Mouse (Mus musculus) CH12.LX (cell line): Measurements from ENCODE around the gene Nyap1. TPM values are rescaled to one million over a fixed set of nuclear protein-coding genes. Genes with fewer than 3 reads are reported as not detected.

Experiments
- DNase-seq: peaks from one replicate; pipeline ENCODE4 v3.0.0-alpha.2; 2013; ENCODE audit errors: extremely low read depth
- H3K27ac ChIP-seq: 2 replicates; pipeline ENCODE4 v1.5.1; 2012; ENCODE audit warnings: low read depth, mild to moderate bottlenecking, control low read depth, moderate library complexity; ENCODE audit not compliant: insufficient read depth
- H3K27me3 ChIP-seq: replicated peaks from 2 replicates; pipeline ENCODE3; 2012; ENCODE audit warnings: inconsistent platforms
- H3K36me3 ChIP-seq, 2 experiments: replicated peaks in 1 of 2; 2 replicates each; pipeline versions ENCODE3 to v1.6.1; 2012; ENCODE audit warnings: inconsistent platforms in 1 of 2, low read length in 1 of 2, mild to moderate bottlenecking in 1 of 2, mixed read lengths in 1 of 2, moderate library complexity in 1 of 2; ENCODE audit not compliant: control insufficient read depth in 1 of 2, insufficient read depth in 1 of 2
- H3K4me1 ChIP-seq, 2 experiments: 2 replicates each; pipeline ENCODE4 v1.6.1; 2012; ENCODE audit warnings: inconsistent platforms in 1 of 2, moderate library complexity in 1 of 2; ENCODE audit not compliant: insufficient read depth in 2 of 2, control insufficient read depth in 1 of 2
- H3K4me2 ChIP-seq: 2 replicates; pipeline ENCODE4 v1.6.1; 2012; ENCODE audit warnings: low read depth, mild to moderate bottlenecking, control low read depth; ENCODE audit not compliant: poor library complexity, insufficient read depth, severe bottlenecking
- H3K4me3 ChIP-seq, 3 experiments: fragments of 150-350 bp in 1 of 3; sonication (generic) in 1 of 3; replicated peaks in 1 of 3; 2 replicates each; pipeline versions ENCODE3 to v1.5.1; 2011 to 2012; ENCODE audit warnings: low read depth in 2 of 3, low read length in 2 of 3, mild to moderate bottlenecking in 2 of 3, moderate library complexity in 2 of 3, control low read depth in 1 of 3, improper control_type of control experiment in 1 of 3, inconsistent platforms in 1 of 3, mixed read lengths in 1 of 3; ENCODE audit not compliant: poor library complexity in 1 of 3
- H3K79me2 ChIP-seq: replicated peaks from 2 replicates; pipeline ENCODE4 v1.6.1; 2012; ENCODE audit warnings: mild to moderate bottlenecking, moderate library complexity; ENCODE audit not compliant: control insufficient read depth, poor library complexity, insufficient read depth, severe bottlenecking; ENCODE audit errors: extremely low read depth
- H3K9ac ChIP-seq: 2 replicates; pipeline ENCODE4 v1.6.1; 2012; ENCODE audit warnings: low read depth, mild to moderate bottlenecking, control low read depth, moderate library complexity; ENCODE audit not compliant: insufficient read depth
- H3K9me3 ChIP-seq: replicated peaks from 2 replicates; pipeline ENCODE3; 2012; ENCODE audit warnings: low read length, inconsistent platforms, mixed read lengths
- BHLHE40 ChIP-seq: IDR thresholded peaks from 2 replicates; pipeline ENCODE4 v1.6.1; 2011; ENCODE audit warnings: mild to moderate bottlenecking, low read depth, low read length, improper control_type of control experiment
- CHD1 ChIP-seq: IDR thresholded peaks from 2 replicates; pipeline ENCODE4 v1.6.1; 2012; ENCODE audit warnings: low read depth, low read length, improper control_type of control experiment, inconsistent platforms
- CHD2 ChIP-seq: IDR thresholded peaks from 2 replicates; pipeline ENCODE4 v1.6.1; 2011; ENCODE audit warnings: low read length, improper control_type of control experiment
- CTCF ChIP-seq, 2 experiments: IDR thresholded peaks in 1 of 2; conservative IDR thresholded peaks in 1 of 2; 2 replicates each; pipeline ENCODE4 v1.5.1; 2011 to 2012; ENCODE audit warnings: low read depth in 2 of 2, low read length in 2 of 2, improper control_type of control experiment in 1 of 2, inconsistent platforms in 1 of 2, mild to moderate bottlenecking in 1 of 2, moderate library complexity in 1 of 2
- E2F4 ChIP-seq: IDR thresholded peaks from 2 replicates; pipeline ENCODE4 v1.6.1; 2011; ENCODE audit warnings: low read depth, low read length, improper control_type of control experiment; ENCODE audit not compliant: insufficient replicate concordance
- EP300 ChIP-seq: IDR thresholded peaks from 2 replicates; pipeline ENCODE4 v1.6.1; 2011; ENCODE audit warnings: low read length, improper control_type of control experiment
- ETS1 ChIP-seq: conservative IDR thresholded peaks from 2 replicates; pipeline ENCODE4 v1.6.1; 2012; ENCODE audit warnings: low read depth, mild to moderate bottlenecking, inconsistent platforms, low read length, improper control_type of control experiment, moderate library complexity
- HCFC1 ChIP-seq: IDR thresholded peaks from 2 replicates; pipeline ENCODE4 v1.6.1; 2012; ENCODE audit warnings: low read depth, mild to moderate bottlenecking, inconsistent platforms, low read length, improper control_type of control experiment
- JUN ChIP-seq: IDR thresholded peaks from 2 replicates; pipeline ENCODE4 v1.6.1; 2011; ENCODE audit warnings: low read depth, mild to moderate bottlenecking, low read length, improper control_type of control experiment, moderate library complexity; ENCODE audit not compliant: insufficient read depth
- JUND ChIP-seq: conservative IDR thresholded peaks from 2 replicates; pipeline ENCODE4 v1.6.1; 2011; ENCODE audit warnings: low read depth, low read length, improper control_type of control experiment
- MAFK ChIP-seq: IDR thresholded peaks from 2 replicates; pipeline ENCODE4 v1.6.1; 2011; ENCODE audit warnings: low read length, improper control_type of control experiment; ENCODE audit not compliant: insufficient replicate concordance
- MAX ChIP-seq: IDR thresholded peaks from 2 replicates; pipeline ENCODE4 v1.6.1; 2011; ENCODE audit warnings: low read length, improper control_type of control experiment
- MEF2A ChIP-seq: IDR thresholded peaks from 2 replicates; pipeline ENCODE4 v1.6.1; 2014; ENCODE audit warnings: low read depth, mild to moderate bottlenecking, inconsistent platforms, low read length, improper control_type of control experiment, borderline replicate concordance
- MXI1 ChIP-seq: IDR thresholded peaks from 2 replicates; pipeline ENCODE4 v1.6.1; 2011; ENCODE audit warnings: mild to moderate bottlenecking, low read depth, low read length, improper control_type of control experiment
- MYC ChIP-seq: IDR thresholded peaks from 2 replicates; pipeline ENCODE4 v1.6.1; 2011; ENCODE audit warnings: low read depth, mild to moderate bottlenecking, improper control_type of control experiment, low read length
- NELFE ChIP-seq: IDR thresholded peaks from 2 replicates; pipeline ENCODE4 v1.6.1; 2011; ENCODE audit warnings: low read depth, low read length, improper control_type of control experiment
- NRF1 ChIP-seq: IDR thresholded peaks from 2 replicates; pipeline ENCODE4 v1.6.1; 2014; ENCODE audit warnings: low read depth, mild to moderate bottlenecking, inconsistent platforms, low read length, improper control_type of control experiment, moderate library complexity
- POLR2A ChIP-seq: IDR thresholded peaks from 2 replicates; pipeline ENCODE4 v1.6.1; 2011; ENCODE audit warnings: low read depth, mild to moderate bottlenecking, improper control_type of control experiment, low read length
- POLR2AphosphoS2 ChIP-seq: IDR thresholded peaks from 2 replicates; pipeline ENCODE4 v1.6.1; 2011; ENCODE audit warnings: low read depth, low read length, improper control_type of control experiment
- RAD21 ChIP-seq: IDR thresholded peaks from 2 replicates; pipeline ENCODE4 v1.6.1; 2011; ENCODE audit warnings: low read depth, mild to moderate bottlenecking, low read length, improper control_type of control experiment, moderate library complexity
- RCOR1 ChIP-seq: conservative IDR thresholded peaks from 2 replicates; pipeline ENCODE4 v1.6.1; 2012; ENCODE audit warnings: low read depth, mild to moderate bottlenecking, inconsistent platforms, low read length, improper control_type of control experiment
- SIN3A ChIP-seq: IDR thresholded peaks from 2 replicates; pipeline ENCODE4 v1.6.1; 2012; ENCODE audit warnings: low read length, improper control_type of control experiment, inconsistent platforms
- SMC3 ChIP-seq: IDR thresholded peaks from 2 replicates; pipeline ENCODE4 v1.6.1; 2011; ENCODE audit warnings: low read depth, low read length, improper control_type of control experiment
- TBP ChIP-seq: conservative IDR thresholded peaks from 2 replicates; pipeline ENCODE4 v1.6.1; 2011; ENCODE audit warnings: low read depth, low read length, improper control_type of control experiment
- TCF12 ChIP-seq: IDR thresholded peaks from 2 replicates; pipeline ENCODE4 v1.6.1; 2014; ENCODE audit warnings: low read depth, mild to moderate bottlenecking, inconsistent platforms, low read length, improper control_type of control experiment
- UBTF ChIP-seq: IDR thresholded peaks from 2 replicates; pipeline ENCODE4 v1.6.1; 2012; ENCODE audit warnings: low read depth, mild to moderate bottlenecking, inconsistent platforms, low read length, improper control_type of control experiment, moderate library complexity
- USF1 ChIP-seq: IDR thresholded peaks from 2 replicates; pipeline ENCODE4 v1.6.1; 2014; ENCODE audit warnings: low read depth, mild to moderate bottlenecking, inconsistent platforms, low read length, improper control_type of control experiment
- USF2 ChIP-seq: conservative IDR thresholded peaks from 2 replicates; pipeline ENCODE4 v1.6.1; 2011; ENCODE audit warnings: low read depth, low read length, improper control_type of control experiment
- ZC3H11A ChIP-seq: IDR thresholded peaks from 2 replicates; pipeline ENCODE4 v1.6.1; 2012; ENCODE audit warnings: low read depth, mild to moderate bottlenecking, inconsistent platforms, low read length, improper control_type of control experiment
- ZKSCAN1 ChIP-seq: IDR thresholded peaks from 2 replicates; pipeline ENCODE4 v1.6.1; 2012; ENCODE audit warnings: low read depth, inconsistent platforms, low read length, improper control_type of control experiment, borderline replicate concordance
- ZMIZ1 ChIP-seq: IDR thresholded peaks from 2 replicates; pipeline ENCODE4 v1.6.1; 2012; ENCODE audit warnings: low read depth, mild to moderate bottlenecking, inconsistent platforms, low read length, improper control_type of control experiment
- ZNF384 ChIP-seq: IDR thresholded peaks from 2 replicates; pipeline ENCODE4 v1.6.1; 2012; ENCODE audit warnings: low read depth, low read length, improper control_type of control experiment, inconsistent platforms
- dilution Hi-C: fragments of 300-500 bp; cut with MboI; formaldehyde crosslinking; loops from 2 replicates; pipeline ENCODE4 v1.14.3; 2020; ENCODE audit warnings: low sequenced_read_pairs; ENCODE audit not compliant: extremely low pct_unique_long_range_greater_than_20kb, extremely low pct_ligation_motif_present
- in situ Hi-C: fragments of 300-500 bp; cut with MboI; formaldehyde crosslinking; loops from 3 replicates; pipeline ENCODE4 v1.14.3; 2019; ENCODE audit warnings: low sequenced_read_pairs, low pct_ligation_motif_present, low pct_unique_long_range_greater_than_20kb, mixed read lengths
- polyA plus RNA-seq: library from polyadenylated mRNA; unstranded; fragments of >175 nt; gene quantifications from 2 replicates; pipeline ENCODE4 v1.2.1, GENCODE M21; 2012; ENCODE audit warnings: low read depth; ENCODE audit not compliant: insufficient read length
- total RNA-seq, 2 experiments: library from RNA; depleted of rRNA; stranded (reverse); fragments of 300-350 nt in 1 of 2; fragments of >200 nt in 1 of 2; gene quantifications; 2 replicates each; pipeline ENCODE4 v1.2.3; 2012 to 2014

Nyap1 gene
- total and polyA plus RNA-seq, 3 experiments: 0.28 to 1.4 (median 0.43) TPM

DNA sequence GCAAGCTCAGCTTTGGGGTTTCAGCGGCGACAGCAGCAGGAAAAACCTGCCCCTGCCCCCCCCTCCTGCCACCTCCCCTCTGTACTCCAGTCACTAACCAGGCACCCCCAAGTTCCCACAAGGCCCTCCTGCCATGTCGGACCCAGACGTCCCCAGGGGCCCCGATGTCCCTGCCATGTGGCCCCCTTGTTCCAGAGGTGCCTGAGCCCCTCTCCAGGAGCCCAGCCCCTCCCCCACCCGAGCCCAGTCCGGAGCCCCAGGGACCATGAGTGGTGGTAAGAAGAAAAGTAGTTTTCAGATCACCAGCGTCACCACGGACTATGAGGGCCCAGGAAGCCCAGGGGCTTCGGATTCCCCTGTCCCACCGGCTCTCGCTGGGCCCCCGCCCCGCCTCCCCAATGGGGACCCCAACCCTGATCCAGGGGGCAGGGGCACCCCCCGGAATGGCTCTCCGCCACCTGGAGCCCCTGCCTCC is 5.5 kb upstream of the Nyap1 start:
- Histone ChIP-seq H3K79me2 (peaks cover 32% of the 10 kb centered on the region), H3K27me3 (peaks cover 10% of the 10 kb centered on the region), H3K9ac (peak overlapping the region; percentile 78), H3K9me3 (no peaks in the 10 kb centered on the region), H3K4me3 (peak overlapping the region; percentile 66 to 97 (median 79)), H3K4me1 (peaks cover 6 to 39% of the 10 kb centered on the region in 2 experiments), H3K36me3 (peaks cover 12 to 26% of the 10 kb centered on the region in 2 experiments), H3K27ac (peak overlapping the region; percentile 63), H3K4me2 (peak overlapping the region; percentile 72)
- dilution Hi-C loops: no loop called here
- DNase-seq: no peak
- in situ Hi-C loops: no loop called here
- TF ChIP-seq RCOR1 (no peak), UBTF (no peak), CHD2 (peak; percentile 36; the same call in 1 of the 2 replicates)

DNA sequence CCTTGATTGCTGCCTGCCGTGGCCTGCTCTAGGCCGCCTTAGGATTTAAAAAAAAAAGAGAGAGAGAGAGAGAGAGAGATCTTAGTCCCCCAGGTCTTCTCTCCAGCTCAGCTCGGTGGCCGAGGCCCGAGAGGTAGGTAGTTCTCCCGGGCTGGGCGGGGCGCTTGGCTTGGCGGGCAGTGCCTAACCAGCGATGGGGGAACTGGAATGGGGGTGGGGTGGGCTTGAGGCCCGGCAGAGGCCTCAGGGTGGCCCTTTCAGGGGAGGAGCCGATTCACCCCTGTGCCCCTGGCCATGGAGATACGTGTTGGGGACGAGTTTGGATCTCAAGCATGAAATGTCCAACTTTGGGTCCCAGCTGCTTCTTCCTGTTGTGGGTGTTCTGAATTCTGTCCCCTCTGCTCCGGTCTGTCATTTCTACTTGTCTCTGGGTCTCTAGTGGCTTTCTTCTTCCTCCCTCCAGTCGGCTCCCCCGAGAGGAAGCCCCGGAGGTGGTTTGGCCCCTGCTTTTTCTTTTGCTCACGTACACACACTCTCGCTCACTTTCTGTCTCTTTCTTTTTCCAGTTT is 5.0 kb upstream of the Nyap1 start:
- DNase-seq: peak; percentile 71
- Histone ChIP-seq H3K4me3 (peak overlapping the region; percentile 66 to 97 (median 79)), H3K4me1 (peaks cover 6 to 39% of the 10 kb centered on the region in 2 experiments), H3K36me3 (peaks cover 6 to 21% of the 10 kb centered on the region in 2 experiments), H3K27me3 (peaks cover 10% of the 10 kb centered on the region), H3K9ac (peak overlapping the region; percentile 78), H3K27ac (peak overlapping the region; percentile 63), H3K9me3 (no peaks in the 10 kb centered on the region), H3K79me2 (peaks cover 32% of the 10 kb centered on the region), H3K4me2 (peak overlapping the region; percentile 72)
- in situ Hi-C loops (no loop called here), dilution Hi-C loops (no loop called here)
- TF ChIP-seq USF2 (no peak), SMC3 (no peak), MXI1 (no peak), MEF2A (no peak), ZKSCAN1 (no peak), CHD1 (no peak), TBP (peak; percentile 49; the same call in 1 of the 2 replicates), EP300 (peak; percentile 41), CTCF (conservative IDR thresholded peaks at IDR 0.05 in 1 of 2, IDR thresholded peaks at IDR 0.05 in 1 of 2; ENCODE audit: low read depth in 2 of 2, low read length in 2 of 2) (no peak), MAFK (no peak), BHLHE40 (no peak), UBTF (no peak), ETS1 (no peak), CHD2 (no peak; the same call in 1 of the 2 replicates), E2F4 (no peak), RCOR1 (no peak), RAD21 (no peak), JUN (no peak), MYC (no peak), USF1 (no peak), ZMIZ1 (no peak), POLR2AphosphoS2 (no peak), SIN3A (0 out of 2 replicates have a peak, but pooled peaks have one; percentile 0), ZC3H11A (no peak), POLR2A (no peak), ZNF384 (no peak), JUND (no peak), HCFC1 (no peak), NELFE (no peak), MAX (0 out of 2 replicates have a peak, but pooled peaks have one; percentile 38), TCF12 (peak; percentile 29; the same call in 1 of the 2 replicates), NRF1 (no peak)
